Mouse (Mus musculus) liver (tissue): Measurements from ENCODE around the gene Adamts4.
"Not testable (repeated sequence)": the region's sequence is repeated elsewhere in the genome, so short reads cannot be mapped to it uniquely, and the experiment has no call there.

Experiments used
- DNase-seq: peaks from one replicate; pipeline ENCODE4 v3.0.0-alpha.2; 2020; ENCODE audit warnings: mixed read lengths

Gene Adamts4

DNA sequence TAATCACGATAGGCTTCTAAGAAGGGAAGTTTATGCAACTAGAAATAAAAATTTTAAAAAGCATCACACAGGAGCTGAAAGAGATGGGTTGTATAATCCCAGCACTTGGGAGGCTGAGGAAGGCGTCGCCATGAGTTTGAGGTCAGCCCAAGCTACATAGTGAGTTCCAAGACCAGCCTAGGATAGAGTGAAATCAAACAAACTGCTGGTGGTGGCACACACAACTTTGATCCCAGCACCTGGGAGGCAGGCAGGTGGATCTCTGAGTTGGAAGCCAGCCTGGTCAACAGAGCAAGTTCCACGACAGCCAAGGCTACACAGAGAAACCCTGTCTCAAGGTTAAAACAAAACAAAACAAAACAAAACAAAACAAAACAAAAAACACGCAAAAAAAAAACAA, 17.9 kb upstream of the Adamts4 start:
- no peak for DNase-seq

DNA sequence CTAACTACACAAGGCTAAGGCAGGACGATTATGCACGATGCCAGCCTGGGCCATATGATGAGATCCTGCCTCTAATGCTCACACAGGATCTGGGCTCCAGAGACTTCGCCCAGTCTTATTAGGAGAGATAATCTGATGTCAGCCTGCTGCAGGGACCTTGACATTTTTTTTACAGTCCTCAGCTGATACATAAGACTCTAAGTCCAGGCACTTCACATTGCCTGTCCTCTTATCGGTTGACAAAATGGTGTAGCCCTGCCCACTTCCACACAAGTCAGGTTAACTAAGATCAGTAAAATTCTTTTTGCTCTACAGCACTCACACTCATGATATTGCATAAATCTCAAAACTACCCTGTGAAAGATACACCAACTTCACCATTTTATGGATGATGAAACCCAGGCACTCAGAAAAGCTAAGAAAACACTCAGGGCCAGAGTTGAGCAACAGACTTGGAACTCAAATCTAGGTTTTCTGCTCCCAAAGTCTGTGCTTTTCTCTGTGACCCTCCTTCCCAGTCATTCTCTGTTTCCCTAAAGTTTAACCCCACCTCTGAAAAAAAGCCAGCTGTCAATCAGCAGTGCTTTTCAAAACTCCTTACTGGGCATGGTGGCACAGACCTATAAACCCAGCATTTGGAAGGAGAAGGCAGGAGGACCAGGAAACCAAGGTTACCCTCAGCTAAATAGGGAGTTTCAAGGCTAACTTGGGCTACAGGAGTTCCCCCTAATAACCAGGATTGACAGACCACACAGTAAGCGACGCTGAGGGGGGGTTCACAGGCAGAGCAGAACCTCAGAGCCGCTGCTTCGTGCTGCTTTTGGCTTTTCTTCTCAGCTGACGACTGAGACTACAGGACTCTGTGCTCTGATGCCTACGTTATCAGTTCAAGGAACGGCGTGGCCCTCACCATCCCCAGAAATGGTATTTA, 17.2 kb upstream of the Adamts4 start:
- DNase-seq, result no peak

- DNase-seq, result no peak
Measured at GRCm38 (mm10) chr1:171234126-171234525, 16.1 kb upstream of the Adamts4 start, which contains the start of gene Fcer1g. Gene Fcer1g (minus strand): TSS chr1:171234365.

DNA sequence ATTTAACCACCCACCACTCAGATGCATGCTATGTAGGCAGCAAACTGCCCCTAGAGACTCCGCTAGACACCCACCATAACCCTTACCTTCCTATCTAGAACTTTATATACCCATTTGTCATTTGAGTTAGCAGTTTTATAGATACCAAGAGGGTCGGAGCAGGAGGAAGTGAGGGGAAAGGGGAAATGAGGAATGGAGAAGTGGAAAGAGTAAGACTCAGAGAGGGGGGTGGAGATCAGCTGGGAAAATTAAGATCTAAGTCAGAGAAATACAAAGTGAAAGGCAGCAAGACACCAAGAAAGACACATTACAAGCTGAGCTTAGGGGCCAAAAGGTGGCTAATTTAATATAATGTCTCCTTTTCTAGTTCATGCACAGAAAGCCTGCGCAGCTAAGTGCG, 15.7 kb upstream of the Adamts4 start:
- DNase-seq, result no peak

DNA sequence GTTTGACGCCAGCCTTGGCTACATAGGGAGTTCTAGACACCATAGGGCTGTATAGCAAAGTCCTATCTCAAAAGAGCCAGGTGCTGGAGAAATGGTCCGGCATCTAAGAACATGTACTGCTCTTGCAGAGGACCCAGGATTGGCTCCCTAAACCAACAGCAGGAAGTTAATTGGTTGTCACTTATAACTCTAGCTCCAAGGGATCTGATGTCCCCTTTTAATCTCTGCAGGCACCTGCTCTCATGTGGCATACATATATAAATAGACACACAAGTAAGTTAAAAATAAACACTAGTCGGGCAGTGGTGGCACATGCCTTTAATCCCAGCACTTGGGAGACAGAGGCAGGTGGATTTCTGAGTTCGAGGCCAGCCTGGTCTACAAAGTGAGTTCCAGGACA, 14.4 kb upstream of the Adamts4 start:
- no peak for DNase-seq

DNA sequence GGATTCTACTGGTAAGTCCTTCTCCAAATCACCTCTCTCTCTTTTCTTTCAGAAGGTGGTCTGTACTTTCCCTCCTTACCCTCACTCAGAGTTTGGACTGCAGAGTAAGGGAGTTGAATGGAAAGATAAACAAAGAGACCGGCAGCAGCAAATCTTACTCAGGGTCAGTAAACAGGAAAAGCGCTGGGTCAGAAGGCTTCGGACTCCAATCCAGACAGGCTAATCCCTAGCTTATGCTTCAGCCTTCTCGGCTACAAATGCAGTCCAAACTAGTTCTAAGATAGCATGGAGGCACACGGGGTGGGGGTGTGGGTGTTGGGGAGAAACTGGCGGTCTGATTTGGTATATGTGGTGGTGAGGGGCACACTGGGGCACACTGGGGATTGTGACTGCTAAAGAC, 12.8 kb upstream of the Adamts4 start:
- DNase-seq, result no peak

DNA sequence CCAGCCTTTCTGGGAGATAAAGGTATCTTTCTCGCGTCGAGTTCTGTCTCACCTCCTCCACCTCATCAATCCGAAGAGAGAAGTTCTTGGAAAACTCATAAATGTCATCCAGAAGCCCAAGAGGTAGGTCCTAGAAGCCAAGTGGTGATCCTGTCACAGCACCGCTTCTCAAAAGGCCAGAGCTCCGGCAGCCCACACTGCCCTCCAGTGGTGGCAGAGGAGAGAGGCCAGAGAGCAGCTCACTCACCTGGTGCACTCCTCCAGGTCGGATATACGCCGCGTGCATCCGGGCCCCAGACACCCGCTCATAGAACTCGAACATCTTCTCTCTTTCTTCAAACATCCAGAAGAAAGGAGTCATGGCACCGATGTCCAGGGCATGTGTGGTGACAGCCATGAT, 11.8 kb upstream of the Adamts4 start:
- DNase-seq, result peak; percentile 68

- no peak for DNase-seq
Measured at GRCm38 (mm10) chr1:171239992-171240744, 10.1 kb upstream of the Adamts4 start.

DNA sequence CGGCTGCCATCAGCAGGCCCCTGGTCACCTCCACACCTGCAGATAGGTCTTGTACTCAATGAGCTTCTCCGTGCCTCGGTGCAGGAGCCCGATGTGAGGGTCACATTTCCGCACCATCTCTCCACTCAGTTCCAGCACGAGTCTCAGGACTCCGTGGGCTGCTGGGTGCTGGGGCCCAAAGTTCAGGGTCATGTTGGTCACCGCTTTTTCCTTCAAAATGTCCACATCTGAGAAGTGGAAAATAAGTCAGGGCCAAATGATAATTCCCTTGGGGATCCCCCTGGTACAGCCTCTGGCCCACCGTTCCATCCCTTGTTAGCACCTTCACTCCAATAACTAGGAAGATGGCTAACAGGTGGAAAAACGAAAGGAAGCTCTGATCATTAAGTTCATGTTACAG, 9.3 kb upstream of the Adamts4 start:
- DNase-seq, result no peak

- not testable (repeated sequence) for DNase-seq
Measured at GRCm38 (mm10) chr1:171241952-171242351, 8.3 kb upstream of the Adamts4 start.

GRCm38 (mm10) chr1:171245353-171245752, 4.9 kb upstream of the Adamts4 start:
- no peak for DNase-seq

DNA sequence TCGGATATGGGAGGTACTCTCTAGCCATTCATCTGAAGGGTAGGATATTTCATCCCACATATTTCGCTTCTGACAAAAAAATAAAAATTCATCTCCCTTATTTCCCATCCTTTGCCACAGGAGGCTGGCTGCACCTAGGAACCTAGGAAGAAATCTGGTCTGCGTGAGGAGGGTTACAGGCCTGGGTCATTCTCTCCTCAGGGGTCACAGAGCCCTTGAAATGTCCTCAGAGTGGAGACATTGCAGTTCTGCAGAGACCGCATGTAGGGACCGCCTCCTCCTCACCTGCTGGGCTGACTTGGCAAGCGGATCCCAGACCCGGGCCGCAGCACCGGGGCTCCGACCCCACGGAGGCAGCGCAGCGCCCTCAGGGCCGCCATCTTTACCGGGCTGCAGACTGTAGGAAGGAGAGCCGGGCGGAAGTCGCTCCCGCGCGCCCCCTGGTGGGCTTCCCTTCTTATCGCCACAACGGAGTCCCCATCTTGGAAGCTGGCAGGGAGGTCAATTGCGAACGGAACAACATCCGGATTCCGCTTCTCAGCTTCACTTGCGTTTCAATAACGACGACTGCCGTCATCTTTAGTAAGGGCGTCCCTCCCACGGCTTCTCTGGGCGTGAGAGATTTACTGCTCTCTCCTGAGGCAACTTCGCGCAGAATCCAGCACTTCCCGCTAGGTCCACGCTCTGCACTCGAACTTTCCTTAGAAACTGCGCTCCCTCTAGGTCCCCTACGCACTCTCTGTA, 3.3 kb upstream of the Adamts4 start:
- DNase-seq, result peak; percentile 97

- no peak for DNase-seq
Measured at GRCm38 (mm10) chr1:171247453-171247841, 2.8 kb upstream of the Adamts4 start.

DNA sequence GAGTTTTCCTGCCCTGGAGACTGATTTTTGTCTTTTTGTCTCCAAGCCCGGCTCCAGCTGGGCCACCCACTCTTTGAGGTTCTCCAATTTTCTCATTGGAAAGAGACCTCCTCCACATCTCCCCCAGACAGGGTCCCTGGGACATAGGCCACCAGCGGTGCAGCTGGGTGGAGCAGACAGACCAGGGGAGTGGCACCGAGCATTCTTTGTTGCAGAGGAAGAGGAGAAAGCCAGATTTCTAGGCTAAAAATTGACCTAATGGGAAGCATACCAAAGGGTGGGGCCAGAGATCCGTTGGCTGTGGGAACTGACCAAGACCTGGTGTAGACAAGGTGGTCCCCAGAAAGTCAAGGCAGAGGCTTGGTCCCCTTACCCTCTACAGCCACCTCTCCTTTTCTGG, 2.3 kb upstream of the Adamts4 start:
- DNase-seq, result no peak

GRCm38 (mm10) chr1:171248386-171249226, 1.6 kb upstream of the Adamts4 start:
- DNase-seq, result no peak

DNA sequence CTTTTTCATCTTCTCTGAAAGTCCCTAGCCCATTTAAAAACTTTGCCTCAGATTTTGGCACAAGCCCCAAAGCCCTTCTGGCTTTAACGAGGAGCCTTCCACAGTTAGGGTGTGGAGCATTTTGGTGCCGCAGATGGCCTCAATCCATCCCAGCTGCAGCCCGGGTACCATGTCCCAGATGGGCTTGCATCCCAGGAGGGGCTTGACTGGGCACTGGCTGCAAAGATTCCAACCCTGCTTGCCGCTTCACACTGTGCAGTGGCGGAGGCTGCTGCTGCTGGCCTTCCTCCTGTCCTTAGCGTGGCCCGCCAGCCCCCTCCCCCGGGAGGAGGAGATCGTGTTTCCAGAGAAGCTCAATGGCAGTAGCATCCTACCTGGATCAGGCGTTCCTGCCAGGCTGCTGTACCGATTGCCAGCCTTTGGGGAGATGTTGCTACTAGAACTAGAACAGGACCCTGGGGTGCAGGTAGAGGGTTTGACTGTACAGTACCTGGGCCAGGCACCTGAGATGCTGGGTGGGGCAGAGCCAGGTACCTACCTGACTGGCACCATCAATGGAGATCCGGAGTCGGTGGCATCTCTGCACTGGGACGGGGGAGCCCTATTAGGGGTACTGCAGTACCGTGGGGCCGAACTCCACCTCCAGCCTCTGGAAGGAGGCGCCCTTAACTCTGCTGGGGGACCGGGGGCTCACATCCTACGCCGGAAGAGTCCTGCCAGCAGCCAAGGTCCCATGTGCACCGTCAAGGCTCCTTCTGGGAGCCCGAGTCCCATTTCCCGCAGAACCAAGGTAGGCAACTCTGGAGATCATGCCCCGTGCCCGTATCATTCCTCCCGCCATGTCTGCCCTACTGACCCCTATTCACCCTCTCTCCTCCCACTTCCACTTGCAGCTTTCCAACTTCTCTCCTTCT, 716 bp downstream of the Adamts4 start, which contains the start of gene Ndufs2:
TSS of gene Ndufs2 (minus strand) at position 709 of the 914 bp plus-strand sequence.
- DNase-seq, result no peak

DNA sequence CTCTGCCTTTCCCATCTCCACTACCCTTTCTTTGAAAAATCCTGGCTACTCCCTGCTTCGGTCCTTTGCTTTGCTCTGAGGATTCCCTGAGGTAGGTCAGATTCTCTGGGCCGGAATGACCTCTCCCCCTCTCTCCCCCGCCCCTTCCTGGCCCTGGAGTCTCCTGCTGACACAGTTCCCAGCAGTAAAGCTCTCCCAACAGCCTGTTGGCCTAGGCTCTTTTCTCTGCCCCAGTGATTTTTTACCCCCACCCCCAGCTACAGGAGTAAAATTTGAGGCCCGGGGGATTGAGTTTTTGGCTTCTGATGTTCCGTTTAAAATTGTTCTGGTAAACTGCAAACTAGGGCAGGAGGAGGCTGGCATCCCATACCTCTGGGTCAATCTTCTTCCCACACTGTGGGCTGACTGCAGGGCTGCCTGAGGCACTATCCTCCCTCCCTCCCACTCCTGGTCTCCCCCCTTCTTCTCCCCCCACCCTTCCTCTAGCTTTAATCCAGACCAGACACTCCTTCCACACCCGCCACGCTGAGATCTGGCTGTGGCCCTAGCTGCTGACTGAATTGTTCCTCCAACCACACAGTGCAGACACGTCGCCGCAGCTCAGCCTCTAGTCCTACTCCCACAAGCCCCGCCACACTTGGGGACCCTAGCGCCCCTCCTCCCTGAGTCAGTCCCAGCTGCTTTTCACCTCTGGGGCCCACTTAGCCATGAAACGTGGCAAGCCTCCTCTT, 1.5 kb downstream of the Adamts4 start:
- DNase-seq, result no peak

GRCm38 (mm10) chr1:171252415-171252814, 2.2 kb downstream of the Adamts4 start:
- DNase-seq, result peak; percentile 3

- DNase-seq, result no peak
Measured at GRCm38 (mm10) chr1:171256095-171256818, 6.0 kb downstream of the Adamts4 start.
